Mouse (Mus musculus) gastrocnemius, postnatal 14 days (tissue): ENCODE measurements at regions not wholly inside any gene's neighbourhood (a gene's known extent, or its start where the extent isn't known, plus 50 kb on each side); places are given as distances from the start of the nearest gene placed in this dataset.
"Not testable (repeated sequence)": the region's sequence is repeated elsewhere in the genome, so short reads cannot be mapped to it uniquely, and the experiment has no call there.

Experiments used
- DNase-seq: peaks from one replicate; pipeline ENCODE4 v3.0.0; 2021; ENCODE audit warnings: mixed read lengths
- intact Hi-C: fragments of 180-260 bp; cut with DNase I; formaldehyde crosslinking; loops from one replicate; pipeline ENCODE4 v1.15.1; 2025; ENCODE audit warnings: low total_unique reads

DNA sequence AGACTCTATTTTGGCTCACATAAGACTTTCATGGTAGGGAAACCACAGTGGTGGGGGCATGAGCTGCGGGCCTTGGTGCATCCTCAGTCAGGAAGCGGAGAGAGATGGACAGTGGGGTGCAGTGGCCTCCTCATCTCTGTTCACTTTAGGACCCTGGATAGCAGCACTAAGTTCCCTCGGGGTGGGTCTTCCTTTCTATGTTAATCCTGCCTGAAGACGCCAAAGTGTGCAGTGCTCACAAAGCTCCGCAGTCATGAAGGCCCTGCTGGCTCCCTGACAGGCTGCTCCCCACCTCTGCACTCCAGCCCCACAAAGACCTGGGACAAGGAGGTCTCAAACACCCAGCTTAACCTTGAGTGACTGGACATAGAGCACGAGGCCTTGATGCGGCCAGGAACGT lies 56.8 kb downstream of the Sox1 start:
- no peak for DNase-seq
- intact Hi-C loops = no loop called here

DNA sequence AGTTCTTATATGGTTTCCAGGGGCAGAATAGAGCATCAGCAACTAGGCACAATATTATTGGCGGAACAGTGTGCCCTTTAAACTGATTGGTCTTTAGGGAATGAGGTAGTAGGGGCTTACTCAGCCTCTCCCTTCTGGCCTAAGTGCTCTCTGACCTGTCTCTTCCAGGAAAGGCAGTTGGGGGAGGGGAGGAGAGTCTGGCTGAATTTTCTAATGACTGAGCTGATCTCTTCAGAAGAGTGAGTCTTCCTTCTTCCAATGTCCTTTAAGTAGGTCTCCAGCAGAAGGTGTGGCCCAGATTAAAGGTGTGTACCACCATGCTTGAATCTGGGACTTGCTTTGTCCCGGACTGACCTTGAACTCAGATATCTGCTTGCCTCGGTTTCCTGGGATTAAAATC lies 60.3 kb downstream of the Sox1 start:
- intact Hi-C loops, DNase-seq: not testable (repeated sequence)

DNA sequence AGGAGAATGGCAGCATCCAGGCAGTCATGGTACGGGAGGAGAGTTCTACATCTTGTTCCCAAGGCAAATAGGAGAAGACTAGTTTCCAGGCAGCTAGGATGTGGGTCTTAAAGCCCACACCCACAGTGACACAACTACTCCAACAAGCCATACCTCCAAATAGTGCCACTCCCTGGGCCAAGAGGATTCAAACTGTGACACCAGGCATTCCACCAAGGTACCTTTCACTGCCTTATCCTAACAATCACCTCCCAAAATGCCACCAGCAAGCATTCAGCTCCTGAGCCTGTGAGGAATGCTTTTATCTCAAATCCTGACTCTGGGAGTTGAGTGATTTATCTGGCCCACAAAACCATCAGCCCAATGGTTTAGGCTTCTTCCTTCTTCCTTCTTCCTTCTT lies 61.2 kb downstream of the Sox1 start:
- no peak for DNase-seq
- intact Hi-C loops = no loop called here

DNA sequence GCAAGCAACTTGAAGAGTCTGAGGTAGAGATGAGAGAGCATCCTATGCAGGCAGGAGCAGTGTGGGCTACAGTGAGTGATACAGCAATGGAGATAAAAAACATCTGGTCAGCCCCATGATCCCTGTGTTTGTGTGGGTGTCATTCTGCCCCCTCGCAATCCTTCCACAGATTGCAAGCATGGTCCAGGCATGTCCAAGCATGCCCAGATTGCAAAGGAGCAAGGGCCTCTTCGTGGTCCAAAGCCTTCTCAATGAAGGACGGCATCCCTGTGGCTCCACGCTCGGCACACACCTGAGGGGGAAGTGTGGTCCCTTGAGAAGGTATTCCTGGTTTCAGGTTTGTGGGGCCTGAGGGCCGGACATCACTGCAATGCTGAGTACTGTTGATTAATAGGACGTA lies 61.9 kb downstream of the Sox1 start:
- DNase-seq = no peak
- intact Hi-C loops = no loop called here

DNA sequence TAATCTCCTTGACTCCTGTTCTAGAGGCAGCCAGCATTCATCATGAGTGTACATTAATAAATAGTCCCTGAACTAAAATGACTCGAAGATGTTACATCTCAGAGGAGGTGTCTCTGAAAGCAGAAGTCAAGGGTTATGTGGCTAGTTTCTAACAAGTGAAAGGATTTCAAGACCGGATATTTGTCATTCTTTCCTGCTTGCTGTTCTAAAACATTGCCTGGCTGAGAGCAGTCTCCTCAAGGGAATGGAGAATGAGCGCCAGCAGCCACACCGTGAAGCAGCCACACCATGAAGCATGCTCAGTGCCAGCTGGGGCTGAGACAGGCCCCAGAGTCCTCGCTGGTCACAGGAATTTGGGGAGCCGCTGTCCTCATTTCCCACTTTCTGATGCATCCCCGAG lies 71.8 kb downstream of the Sox1 start:
- intact Hi-C loops = no loop called here
- DNase-seq = no peak

DNA sequence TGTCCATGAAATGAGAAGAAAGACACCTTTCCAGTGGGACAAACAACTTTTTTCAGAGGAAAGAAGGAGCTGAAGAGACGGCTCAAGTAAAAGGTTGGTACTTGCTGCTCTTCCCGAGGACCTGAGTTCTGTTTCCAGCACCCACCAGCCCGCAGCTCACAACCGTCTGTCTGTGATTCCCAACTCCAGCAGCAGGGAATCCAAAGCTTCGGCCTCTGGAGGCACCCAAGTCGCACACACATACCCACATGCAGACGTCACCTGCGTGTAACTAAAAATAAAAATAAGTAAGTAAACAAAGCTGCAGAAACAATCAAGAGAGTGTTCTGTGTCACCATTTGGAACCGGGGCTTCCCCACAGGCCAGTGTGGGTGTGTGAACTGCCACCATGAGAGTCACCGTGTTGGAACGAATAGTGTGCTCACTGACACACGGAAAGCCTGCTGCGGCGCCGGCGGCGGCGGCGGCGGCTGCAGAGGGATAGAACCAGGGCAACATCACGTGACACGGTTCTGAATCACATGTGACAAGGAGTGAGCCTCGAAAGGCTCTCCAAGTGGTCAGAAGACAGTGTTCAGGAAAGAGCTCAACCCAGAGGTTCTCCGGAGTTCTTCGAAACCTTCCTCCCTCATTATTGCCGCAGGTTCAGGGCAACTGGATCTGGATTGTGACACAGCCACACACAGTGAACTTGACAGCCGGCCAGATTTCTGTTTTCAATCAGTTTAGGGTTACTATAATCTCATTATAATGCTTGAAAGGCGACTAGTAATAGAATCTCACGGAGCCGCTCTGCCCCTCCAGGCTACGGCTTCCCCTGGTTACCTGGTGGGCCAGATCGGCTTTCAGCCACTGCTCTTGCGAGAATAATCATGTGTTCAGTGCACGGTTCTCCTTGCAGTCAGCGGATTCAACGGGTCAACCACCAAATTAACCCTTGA lies 72.6 kb downstream of the Sox1 start:
- DNase-seq = no peak
- intact Hi-C loops = no loop called here

DNA sequence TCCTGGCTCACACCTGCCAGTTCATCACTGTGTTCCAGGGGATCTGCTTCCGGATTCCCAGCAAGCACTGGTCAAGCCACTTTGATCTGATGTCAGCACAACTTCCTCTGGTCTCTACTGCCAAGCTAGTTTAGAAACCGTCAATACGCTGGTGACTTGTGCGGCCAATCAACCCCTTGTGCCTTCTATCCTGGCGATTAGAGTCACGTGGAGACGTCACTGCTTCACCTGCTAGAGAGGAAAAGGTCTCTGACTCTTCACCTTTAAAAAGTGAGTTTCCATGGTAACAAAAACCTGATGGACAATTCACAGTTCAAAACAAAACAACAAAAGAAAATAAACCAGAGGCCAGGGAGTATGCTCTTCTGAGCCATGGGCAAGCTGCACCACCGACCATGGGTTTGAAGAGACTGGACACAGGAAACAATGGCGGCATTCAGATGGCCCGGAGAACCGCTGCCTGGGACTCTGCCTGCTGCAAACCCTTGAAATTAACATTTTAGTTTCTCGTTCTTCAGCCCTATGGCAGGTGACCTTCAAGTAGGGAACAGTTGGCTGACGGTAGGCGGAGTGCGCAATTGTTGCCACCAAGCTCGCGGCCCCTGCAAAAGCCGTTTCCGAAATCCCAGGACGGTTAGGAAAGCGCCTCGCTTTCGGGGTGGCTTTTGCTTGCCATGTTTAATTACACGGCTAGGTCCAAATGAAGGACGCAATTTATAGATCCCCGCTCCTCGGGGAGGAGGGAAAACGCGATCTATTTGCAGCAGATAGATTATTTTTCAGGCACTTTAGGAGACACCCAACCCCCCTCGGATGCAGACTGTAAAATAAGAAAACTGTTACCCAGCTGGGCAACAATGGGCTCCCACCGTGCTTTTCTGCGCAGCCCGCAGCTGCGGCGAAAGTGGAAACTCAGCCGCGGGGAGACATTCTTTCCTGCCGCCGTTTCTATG lies 82.6 kb downstream of the Sox1 start:
- intact Hi-C loops = no loop called here

DNA sequence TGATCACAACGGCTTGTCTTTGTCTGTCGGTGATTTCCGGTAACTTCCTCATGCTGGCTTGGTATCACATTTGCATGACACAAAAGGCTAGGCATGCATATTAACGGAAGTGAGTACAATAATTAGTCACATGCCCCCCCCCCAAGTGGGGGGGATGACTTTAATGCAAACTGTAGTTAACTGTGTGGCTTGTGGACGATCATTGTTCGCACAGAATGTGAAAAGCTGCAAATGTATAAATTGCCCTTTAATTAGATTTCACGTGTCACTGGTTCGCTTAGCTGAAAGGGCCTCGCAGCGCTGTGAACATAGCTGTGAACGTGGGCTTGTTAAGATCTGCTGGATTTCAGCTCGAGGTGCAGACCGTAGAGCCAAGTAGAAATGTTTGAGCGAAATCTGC lies 86.8 kb downstream of the Sox1 start:
- DNase-seq = no peak
- intact Hi-C loops = no loop called here

More for the DNA sequence above, 82.6 kb downstream of the Sox1 start:
- DNase-seq = no peak

DNA sequence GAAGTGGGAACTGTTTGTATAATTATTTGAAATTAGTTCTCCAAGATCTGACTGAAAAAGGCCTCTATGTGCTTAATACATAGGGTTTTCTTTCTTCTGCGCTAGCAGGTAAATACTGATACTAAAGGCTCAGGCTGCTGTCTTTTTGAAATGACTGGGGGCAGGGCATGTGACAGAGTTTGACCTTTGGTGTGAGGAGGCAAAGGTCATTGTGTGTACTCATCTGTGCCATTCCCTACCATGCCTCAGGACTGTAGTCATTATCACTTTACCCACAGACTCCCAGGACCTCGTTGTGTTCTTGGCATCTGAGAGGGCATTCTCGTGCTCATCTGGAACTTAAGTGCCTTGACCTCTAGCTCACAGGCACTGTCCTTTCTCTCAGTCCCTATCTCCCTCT lies 88.5 kb downstream of the Sox1 start:
- intact Hi-C loops = no loop called here
- no peak for DNase-seq

DNA sequence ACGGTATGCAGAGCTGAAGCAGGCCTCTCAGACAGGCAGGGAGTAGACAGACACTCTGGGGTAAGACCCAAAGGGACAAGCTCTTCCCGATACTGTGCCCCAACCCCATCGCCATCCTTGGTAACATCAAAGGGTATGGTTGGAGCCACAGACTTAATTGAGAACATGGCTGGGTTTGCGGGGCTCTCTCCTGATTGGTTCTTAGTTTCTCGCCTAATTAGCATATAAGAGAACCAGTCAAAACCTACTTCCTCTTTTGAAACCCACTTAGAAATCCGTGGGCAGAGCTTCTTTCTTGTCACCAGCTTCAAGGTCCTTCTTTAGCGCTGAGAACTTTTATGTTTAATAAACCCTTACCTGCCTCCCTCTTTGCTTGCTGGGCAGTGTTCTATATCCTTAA lies 87.5 kb upstream of the Spaca7 start:
- DNase-seq = no peak
- intact Hi-C loops = no loop called here

DNA sequence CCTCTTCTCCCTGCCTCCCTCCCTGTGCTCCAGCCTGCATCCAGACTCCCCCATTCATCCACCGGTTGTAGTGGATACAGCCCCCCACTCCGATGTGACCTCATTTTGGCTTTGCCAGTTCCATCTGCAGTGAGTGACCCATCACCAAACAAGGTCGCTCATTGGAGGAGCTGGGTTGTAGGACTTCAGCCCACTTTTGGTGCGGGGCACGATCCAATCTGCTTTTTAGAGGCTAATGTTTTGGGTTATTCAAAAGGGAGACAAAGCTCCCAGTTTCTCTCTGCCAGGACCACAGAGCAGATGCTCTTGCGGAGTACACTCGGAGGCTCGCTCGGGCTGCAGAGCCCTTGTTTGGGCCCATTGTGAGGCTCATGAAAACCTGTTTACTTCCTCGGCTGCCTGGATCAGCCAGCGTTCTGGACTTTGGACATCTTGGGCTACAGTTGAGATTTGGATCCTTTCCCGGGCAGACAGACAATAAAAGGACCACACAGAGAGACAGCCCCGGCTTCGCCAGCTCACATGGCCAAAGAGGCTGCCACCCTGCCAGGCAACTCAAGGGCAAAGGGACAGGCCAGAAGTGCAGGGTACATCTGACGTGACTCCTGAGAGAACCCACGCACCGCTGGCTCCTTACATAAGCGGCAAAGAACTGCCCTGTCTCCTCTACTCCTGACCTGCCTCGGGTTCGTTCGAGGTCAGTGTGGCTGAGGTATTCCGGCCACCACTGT lies 86.3 kb upstream of the Spaca7 start:
- peak; percentile 7 for DNase-seq
- intact Hi-C loops = no loop called here

DNA sequence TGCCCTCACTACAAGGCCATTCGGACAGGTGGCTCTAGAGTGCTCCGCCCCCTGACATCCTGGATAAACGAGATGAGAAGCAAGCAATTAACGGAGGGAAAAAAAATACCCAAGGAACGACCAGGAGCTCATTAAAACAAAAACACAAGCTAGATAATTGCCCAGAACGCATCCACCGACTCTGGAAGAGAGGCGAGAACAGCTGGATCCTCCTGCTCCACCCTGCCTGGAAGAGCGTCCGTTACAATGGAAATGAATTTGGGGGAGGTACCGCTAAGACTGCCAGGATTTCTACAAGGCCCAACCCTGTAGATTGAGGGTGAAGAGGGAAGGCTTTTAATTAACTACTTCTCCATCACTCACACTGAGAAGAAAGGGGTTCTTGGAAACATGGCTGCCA lies 85.6 kb upstream of the Spaca7 start:
- intact Hi-C loops = no loop called here

DNA sequence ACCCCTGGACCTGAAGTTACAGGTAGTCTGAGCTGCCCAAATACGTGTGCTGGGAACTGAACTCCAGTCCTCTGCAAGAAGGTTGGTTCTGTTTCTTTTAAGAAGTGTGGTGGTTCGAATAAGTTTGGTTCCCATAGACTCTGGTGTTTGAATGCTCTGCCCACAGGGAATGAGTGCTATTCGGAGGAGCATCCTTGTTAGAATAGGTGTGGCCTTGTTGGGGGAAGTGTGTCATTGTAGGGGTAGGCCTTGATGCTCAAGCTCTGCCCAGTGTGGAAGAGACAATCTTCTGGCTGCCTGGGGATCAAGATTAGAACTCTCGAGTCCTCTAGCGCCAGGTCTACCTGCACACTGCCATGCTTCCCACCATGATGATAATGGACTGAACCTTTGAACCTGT lies 83.6 kb upstream of the Spaca7 start:
- intact Hi-C loops = no loop called here
- DNase-seq = no peak

More for the DNA sequence above, 85.6 kb upstream of the Spaca7 start:
- DNase-seq = no peak

DNA sequence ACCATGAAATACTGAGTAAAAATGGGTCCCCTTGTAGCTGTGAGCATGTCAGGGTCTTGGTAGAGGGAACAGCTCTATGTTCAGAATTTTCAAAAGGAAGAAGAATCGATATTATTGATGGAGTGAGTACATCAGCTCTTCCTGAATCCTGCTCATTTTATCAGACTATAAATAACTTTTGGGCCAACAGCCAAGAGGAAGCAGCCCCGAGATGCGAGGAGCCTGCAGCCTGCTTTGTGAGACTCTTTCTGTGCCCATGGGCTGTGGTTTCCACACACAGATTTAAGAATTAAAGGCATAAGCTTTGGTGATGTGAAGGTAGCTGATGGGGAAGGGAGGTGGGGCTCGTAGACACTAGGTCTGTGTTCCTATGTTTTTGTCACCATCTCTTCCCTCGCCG lies 81.4 kb upstream of the Spaca7 start:
- no peak for DNase-seq
- intact Hi-C loops = no loop called here

DNA sequence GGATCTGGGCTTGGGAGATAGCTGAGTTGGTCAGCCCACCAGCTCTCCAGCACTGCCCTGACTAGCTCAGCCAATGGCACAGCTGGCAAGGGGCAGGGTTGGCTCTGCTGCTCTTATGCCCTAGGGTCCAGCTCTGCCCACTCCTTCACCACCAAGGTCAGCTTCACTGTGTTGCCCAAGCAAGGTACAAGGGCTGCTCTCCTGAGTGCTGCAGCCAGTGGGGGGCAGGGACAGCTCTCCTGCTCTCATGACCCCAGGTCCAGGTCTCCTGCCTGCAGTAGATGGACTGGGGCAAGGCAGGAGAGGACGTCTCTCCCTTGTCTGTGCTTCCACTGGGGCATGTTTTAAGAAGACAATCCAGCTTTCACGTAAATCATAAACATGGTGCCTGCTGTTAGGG lies 80.4 kb upstream of the Spaca7 start:
- intact Hi-C loops = no loop called here
- no peak for DNase-seq

DNA sequence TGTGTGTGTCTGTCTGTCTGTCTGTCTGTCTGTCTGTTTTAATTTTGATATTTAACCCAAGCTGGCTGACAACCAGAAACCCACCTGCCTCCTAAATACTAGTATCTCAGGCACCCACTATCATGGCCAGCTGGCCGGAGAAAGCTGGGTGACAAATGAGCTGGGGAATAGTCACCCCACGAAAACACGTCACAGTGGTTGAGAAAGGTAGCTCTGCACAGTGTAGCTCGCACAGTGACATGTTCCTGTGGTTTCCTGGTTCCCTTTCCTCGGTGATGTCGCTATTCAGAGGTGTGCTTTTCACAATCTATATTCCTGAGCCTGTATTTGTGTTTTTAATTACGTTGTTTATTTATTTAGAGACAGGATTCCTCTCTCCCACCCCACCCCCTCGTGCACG lies 78.3 kb upstream of the Spaca7 start:
- no peak for DNase-seq
- intact Hi-C loops = no loop called here

DNA sequence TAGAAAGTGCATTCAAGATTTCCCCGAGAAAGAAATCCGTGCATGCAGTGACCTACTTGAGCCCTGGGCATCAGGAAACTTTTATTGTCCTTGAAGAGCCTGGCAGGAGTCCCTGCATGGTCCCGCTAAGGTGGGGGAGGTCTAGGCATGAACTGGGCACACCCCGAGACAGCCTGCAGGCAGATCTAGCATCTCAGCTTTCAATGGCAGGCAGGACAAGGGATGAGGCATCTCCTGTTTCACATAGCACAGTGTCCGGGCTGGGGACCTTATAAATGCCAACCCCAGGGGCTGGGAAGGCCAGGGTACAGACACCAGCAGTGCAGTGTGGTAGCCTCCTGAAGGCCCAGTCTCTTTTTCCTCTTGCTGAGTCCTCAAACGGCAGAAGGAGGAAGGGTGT lies 75.4 kb upstream of the Spaca7 start:
- intact Hi-C loops = no loop called here
- no peak for DNase-seq

DNA sequence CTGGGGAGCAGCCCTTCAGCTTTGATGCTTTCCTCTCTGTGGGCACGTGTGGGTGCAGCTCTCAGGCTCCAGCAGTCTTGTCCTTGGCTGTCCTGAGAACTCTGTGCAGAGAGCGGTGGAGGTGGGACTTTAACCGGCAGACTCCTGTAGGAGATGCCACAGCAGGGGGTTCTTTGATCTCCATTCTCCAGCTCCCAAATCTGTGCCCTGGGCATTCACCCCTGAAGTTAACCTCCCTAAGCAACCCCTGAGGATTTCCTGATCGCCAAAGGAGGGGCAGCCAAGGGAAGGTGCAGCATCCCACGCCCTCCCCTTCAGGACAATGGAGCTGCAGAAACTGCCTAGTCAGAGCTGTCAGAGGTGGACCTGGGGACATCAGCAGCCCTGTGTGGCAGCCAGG lies 73.2 kb upstream of the Spaca7 start:
- intact Hi-C loops = no loop called here
- no peak for DNase-seq

DNA sequence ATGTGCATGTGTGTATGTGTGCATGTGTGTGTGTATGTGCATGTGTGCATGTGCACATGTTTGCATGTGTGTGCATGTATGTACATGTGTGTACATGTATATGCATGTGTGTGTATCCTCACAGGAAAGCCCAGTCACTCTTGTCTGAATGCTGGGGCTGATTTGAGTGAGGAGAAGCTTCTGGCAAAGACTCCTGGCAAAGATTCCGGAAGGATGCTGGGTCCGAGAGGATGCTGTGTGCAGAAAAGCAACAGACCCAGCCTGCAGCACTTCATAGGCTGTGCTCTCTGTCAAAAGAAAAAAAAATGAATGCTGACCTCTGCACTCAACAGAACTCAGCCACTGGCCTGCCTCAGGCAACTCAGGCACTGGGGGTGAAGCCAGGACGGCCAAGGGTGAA lies 72.5 kb upstream of the Spaca7 start:
- DNase-seq = no peak
- intact Hi-C loops = no loop called here

DNA sequence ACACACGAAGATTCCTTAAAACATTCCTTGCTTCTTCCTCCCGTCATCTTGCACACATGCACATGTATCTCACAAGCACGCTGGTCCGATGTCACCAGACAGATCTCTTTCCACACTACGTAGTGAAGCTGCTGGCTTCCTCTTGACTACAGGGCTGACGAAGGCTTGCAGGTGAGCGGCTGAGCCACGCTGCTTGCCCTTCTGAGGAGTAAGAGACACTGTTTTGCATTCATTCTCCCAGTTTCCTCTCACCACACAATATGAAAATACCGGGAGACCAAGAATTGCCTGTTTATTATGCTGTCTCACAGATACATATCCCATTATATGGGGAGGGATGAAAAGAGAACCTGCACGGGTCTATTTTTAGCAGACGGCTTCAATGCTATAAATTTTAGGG lies 71.0 kb upstream of the Spaca7 start:
- intact Hi-C loops = no loop called here
- DNase-seq = no peak
